Mouse (Mus musculus): ENCODE data around the gene Rtl10. TPM values are rescaled to one million over a fixed set of nuclear protein-coding genes. Genes with fewer than 3 reads are reported as not detected.

The Rtl10 gene
- 7.6 and 10.4 TPM in 2 replicates for polyA plus RNA-seq (2012; rRNA removed)

DNA sequence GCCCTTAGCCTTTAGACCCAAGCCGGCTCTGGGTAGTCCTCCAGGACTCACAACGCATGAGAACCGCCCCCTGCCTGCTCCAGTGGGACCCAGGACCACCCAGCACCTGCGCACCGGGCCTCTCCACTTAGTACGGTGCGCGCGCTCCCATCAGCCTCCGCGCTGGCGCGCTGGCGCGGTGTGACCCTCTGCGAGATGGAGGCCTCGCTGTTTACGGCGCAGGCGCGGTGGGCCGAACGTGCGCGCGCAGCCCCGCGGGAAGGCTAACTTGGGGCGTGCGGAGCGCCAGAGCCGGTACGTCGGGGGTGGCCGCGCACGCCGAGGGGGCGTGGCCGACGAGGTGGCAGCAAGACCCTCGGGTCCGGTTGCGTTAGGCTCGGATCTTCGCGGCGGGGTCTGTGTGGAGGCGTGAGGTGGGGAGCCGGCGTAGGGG is at the start of gene Rtl10, which contains the start of gene Gnb1l:
Gene Rtl10 (plus strand): TSS at position 344 of the 433 bp plus-strand sequence.
Gene Gnb1l (plus strand): TSS at position 156 of the 433 bp plus-strand sequence.

Other genes starting within 250 kb of the Rtl10 start
- 0.27 and 2.3 TPM in 2 replicates for gene Gm49776, start 240.6 kb upstream of the Rtl10 start, polyA plus RNA-seq (2012; rRNA removed)
- gene Dgcr8, start 209.7 kb upstream of the Rtl10 start, polyA plus RNA-seq (2012; rRNA removed), result 84.9 and 98.9 TPM in 2 replicates
- gene Tango2, start 150.8 kb upstream of the Rtl10 start, polyA plus RNA-seq (2012; rRNA removed), result 26.5 and 33.6 TPM in 2 replicates
- 111 and 127 TPM in 2 replicates for gene Arvcf, start 150.7 kb upstream of the Rtl10 start, polyA plus RNA-seq (2012; rRNA removed)
- 23.1 and 30.1 TPM in 2 replicates for gene Txnrd2, start 72.5 kb upstream of the Rtl10 start, polyA plus RNA-seq (2012; rRNA removed)
- gene Comt, start 72.0 kb upstream of the Rtl10 start, polyA plus RNA-seq (2012; rRNA removed), result 37.2 and 47.8 TPM in 2 replicates
- gene Gnb1l, start 188 bp upstream of the Rtl10 start, polyA plus RNA-seq (2012; rRNA removed), result 7.9 and 10.4 TPM in 2 replicates
- 2.3 and 10.8 TPM in 2 replicates for gene Tbx1, start 91.8 kb downstream of the Rtl10 start, polyA plus RNA-seq (2012; rRNA removed)
- gene Gp1bb, start 123.5 kb downstream of the Rtl10 start, polyA plus RNA-seq (2012; rRNA removed), result 4.8 and 8.9 TPM in 2 replicates
- 37.3 and 43.2 TPM in 2 replicates for gene Gm49601, start 127.5 kb downstream of the Rtl10 start, polyA plus RNA-seq (2012; rRNA removed)
- gene Sept5, start 131.1 kb downstream of the Rtl10 start, polyA plus RNA-seq (2012; rRNA removed), result 76.8 and 93.6 TPM in 2 replicates